Mouse (Mus musculus) frontal cortex, adult (tissue): Measurements from ENCODE around the gene Angptl2.

Experiments
- ATAC-seq: cut with Nextera tagmentation; 2 replicates; pipeline ENCODE4 v1.9.2; 2017; ENCODE audit warnings: mild to moderate bottlenecking, moderate library complexity, mixed read lengths; ENCODE audit not compliant: low TSS enrichment

The Angptl2 gene

GRCm38 (mm10) chr2:33270569-33270968 is 54.7 kb downstream of the Angptl2 start:
- no peak for ATAC-seq

- ATAC-seq = no peak
Measured at GRCm38 (mm10) chr2:33271511-33271910, 55.6 kb downstream of the Angptl2 start.

- ATAC-seq = peak; percentile 35; the same call in 1 of the 2 replicates
Measured at GRCm38 (mm10) chr2:33272665-33273439, 57.0 kb downstream of the Angptl2 start.

GRCm38 (mm10) chr2:33274719-33275490 is 59.0 kb downstream of the Angptl2 start:
- peak; percentile 2; the same call in 1 of the 2 replicates for ATAC-seq

- no peak for ATAC-seq
Measured at GRCm38 (mm10) chr2:33279758-33280157, 63.9 kb downstream of the Angptl2 start.

- ATAC-seq = no peak
Measured at GRCm38 (mm10) chr2:33280525-33280924, 64.7 kb downstream of the Angptl2 start.

GRCm38 (mm10) chr2:33281807-33282206 is 65.9 kb downstream of the Angptl2 start:
- ATAC-seq = no peak

- 0 out of 2 replicates have a peak, but pooled peaks have one; percentile 25 for ATAC-seq
Measured at GRCm38 (mm10) chr2:33282877-33283276, 67.0 kb downstream of the Angptl2 start.

- ATAC-seq = no peak
Measured at GRCm38 (mm10) chr2:33283674-33284073, 67.8 kb downstream of the Angptl2 start.

GRCm38 (mm10) chr2:33288837-33289236 is 73.0 kb downstream of the Angptl2 start:
- ATAC-seq = no peak

- ATAC-seq = no peak
Measured at GRCm38 (mm10) chr2:33290491-33290890, 74.6 kb downstream of the Angptl2 start.

- ATAC-seq = no peak
Measured at GRCm38 (mm10) chr2:33292057-33292456, 76.2 kb downstream of the Angptl2 start.

GRCm38 (mm10) chr2:33295115-33295514 is 79.2 kb downstream of the Angptl2 start:
- no peak for ATAC-seq
